Mouse (Mus musculus) embryonic stem cell, embryonic (primary cell): Measurements from ENCODE around the gene Pramef8.

Experiments
- CTCF ChIA-PET, 4 experiments: fragments of 300-600 bp in 2 of 4; fragments of 350-600 bp in 2 of 4; sonication (Branson Sonifier 250); formaldehyde crosslinking; loops; one replicate each; lab custom pipeline; 2022; ENCODE audit warnings: inconsistent platforms in 2 of 4; lab: Charles Lee
- POLR2A ChIA-PET, 4 experiments: fragments of 300-600 bp in 2 of 4; fragments of 350-600 bp in 2 of 4; sonication (Branson Sonifier 250); formaldehyde crosslinking; loops; one replicate each; lab custom pipeline; 2022; ENCODE audit warnings: antibody characterized with exemption in 4 of 4, inconsistent platforms in 1 of 4; lab: Charles Lee

Gene Pramef8

GRCm38 (mm10) chr4:143412219-143413092, at the start of gene Pramef8:
Gene Pramef8 (plus strand): TSS chr4:143412426.
- ChIA-PET POLR2A (interaction anchor here (0.6 to 1.4 kb wide), 11 partner anchors 15 to 900 kb away, joined by 3 to 4 read pairs (median 3); partner anchors contain the start of gene Lrrc38 (in 1 of the 4)), CTCF (no interaction called here)

GRCm38 (mm10) chr4:143366415-143367041, 45.7 kb upstream of the Pramef8 start:
- CTCF ChIA-PET = no interaction called here
- POLR2A ChIA-PET = interaction anchor here in 1 of 4 experiments (0.6 kb wide), 1 partner anchor 78 kb away, joined by 3 read pairs; no protein-coding TSS in a partner anchor

- POLR2A ChIA-PET = interaction anchor here in 2 of 4 experiments (0.8 to 2.1 kb wide), 5 partner anchors 20 to 68 kb away, joined by 3 to 7 read pairs (median 6); no protein-coding TSS in a partner anchor
- CTCF ChIA-PET = interaction anchor here in 3 of 4 experiments (0.6 to 3.1 kb wide), 17 partner anchors 10 to 352 kb away, joined by 3 to 18 read pairs (median 5); no protein-coding TSS in a partner anchor
Measured at GRCm38 (mm10) chr4:143379480-143379879, 32.7 kb upstream of the Pramef8 start.

GRCm38 (mm10) chr4:143379931-143380715, 32.1 kb upstream of the Pramef8 start:
- CTCF ChIA-PET = interaction anchor here (0.5 to 3.1 kb wide), 54 partner anchors 8 to 1993 kb away, joined by 3 to 18 read pairs (median 5); partner anchors contain the start of genes Lrrc38 (in 1 of the 4) and Pramel1 (in 1 of the 4)
- POLR2A ChIA-PET = interaction anchor here in 3 of 4 experiments (0.6 to 2.1 kb wide), 10 partner anchors 20 to 564 kb away, joined by 3 to 19 read pairs (median 4); no protein-coding TSS in a partner anchor

- CTCF ChIA-PET = interaction anchor here (0.6 to 3.1 kb wide), 56 partner anchors 8 to 1993 kb away, joined by 3 to 18 read pairs (median 5); partner anchors contain the start of genes Lrrc38 (in 1 of the 4) and Pramel1 (in 1 of the 4)
Measured at GRCm38 (mm10) chr4:143380716-143381004, 31.6 kb upstream of the Pramef8 start.

GRCm38 (mm10) chr4:143382163-143382562, 30.1 kb upstream of the Pramef8 start:
- POLR2A ChIA-PET = no interaction called here

More at GRCm38 (mm10) chr4:143380716-143381004, 31.6 kb upstream of the Pramef8 start:
- POLR2A ChIA-PET = interaction anchor here in 3 of 4 experiments (0.6 to 2.1 kb wide), 9 partner anchors 52 to 564 kb away, joined by 3 to 19 read pairs (median 4); no protein-coding TSS in a partner anchor

GRCm38 (mm10) chr4:143383646-143384045, 28.6 kb upstream of the Pramef8 start:
- CTCF ChIA-PET = interaction anchor here in 2 of 4 experiments (0.6 to 1.2 kb wide), 3 partner anchors 14 to 121 kb away, joined by 3 to 8 read pairs (median 3); no protein-coding TSS in a partner anchor
- POLR2A ChIA-PET = interaction anchor here in 1 of 4 experiments (0.8 kb wide), 1 partner anchor 56 kb away, joined by 3 read pairs; no protein-coding TSS in a partner anchor

More at GRCm38 (mm10) chr4:143382163-143382562, 30.1 kb upstream of the Pramef8 start:
- CTCF ChIA-PET = interaction anchor here in 2 of 4 experiments (0.7 to 3.1 kb wide), 2 partner anchors 58 to 102 kb away, joined by 6 to 16 read pairs; no protein-coding TSS in a partner anchor

GRCm38 (mm10) chr4:143388955-143389702, 23.1 kb upstream of the Pramef8 start:
- ChIA-PET POLR2A (interaction anchor here in 1 of 4 experiments (1.1 to 1.4 kb wide), 2 partner anchors 14 to 88 kb away, joined by 3 read pairs; no protein-coding TSS in a partner anchor), CTCF (interaction anchor here in 2 of 4 experiments (1.0 to 1.2 kb wide), 2 partner anchors 9 kb away, joined by 4 read pairs; no protein-coding TSS in a partner anchor)

- ChIA-PET CTCF (interaction anchor here in 1 of 4 experiments (1.0 kb wide), 1 partner anchor 14 kb away, joined by 3 read pairs; no protein-coding TSS in a partner anchor), POLR2A (interaction anchor here in 3 of 4 experiments (0.6 to 0.7 kb wide), 4 partner anchors 17 to 1502 kb away, joined by 3 to 6 read pairs (median 3); no protein-coding TSS in a partner anchor)
Measured at GRCm38 (mm10) chr4:143394181-143394580, 18.0 kb upstream of the Pramef8 start, which contains the start of gene Pramel1. Gene Pramel1 (plus strand): TSS chr4:143394428.

GRCm38 (mm10) chr4:143411566-143412218, 534 bp upstream of the Pramef8 start:
- CTCF ChIA-PET = interaction anchor here in 1 of 4 experiments (1.4 kb wide), 1 partner anchor 384 kb away, joined by 4 read pairs; no protein-coding TSS in a partner anchor
- POLR2A ChIA-PET = interaction anchor here in 3 of 4 experiments (0.5 to 1.4 kb wide), 12 partner anchors 10 to 422 kb away, joined by 3 to 5 read pairs (median 3); partner anchors contain the start of genes Lrrc38 (in 1 of the 3) and Pramel1 (in 1 of the 3)

- CTCF ChIA-PET = interaction anchor here in 1 of 4 experiments (0.7 kb wide), 1 partner anchor 54 kb away, joined by 4 read pairs; no protein-coding TSS in a partner anchor
Measured at GRCm38 (mm10) chr4:143413621-143414020, 1.4 kb downstream of the Pramef8 start.

GRCm38 (mm10) chr4:143414121-143414520, 1.9 kb downstream of the Pramef8 start:
- CTCF ChIA-PET = interaction anchor here in 1 of 4 experiments (0.7 kb wide), 1 partner anchor 55 kb away, joined by 4 read pairs; no protein-coding TSS in a partner anchor
- POLR2A ChIA-PET = interaction anchor here in 3 of 4 experiments (0.5 to 1.4 kb wide), 7 partner anchors 9 to 354 kb away, joined by 3 read pairs; no protein-coding TSS in a partner anchor

More at GRCm38 (mm10) chr4:143413621-143414020, 1.4 kb downstream of the Pramef8 start:
- POLR2A ChIA-PET = interaction anchor here (0.5 to 1.4 kb wide), 9 partner anchors 8 to 899 kb away, joined by 3 to 5 read pairs (median 3); no protein-coding TSS in a partner anchor

GRCm38 (mm10) chr4:143426770-143427169, 14.5 kb downstream of the Pramef8 start:
- CTCF ChIA-PET = interaction anchor here in 2 of 4 experiments (0.7 to 1.1 kb wide), 2 partner anchors 399 to 784 kb away, joined by 3 read pairs; no protein-coding TSS in a partner anchor

GRCm38 (mm10) chr4:143450224-143450623, 38.0 kb downstream of the Pramef8 start, which contains the start of gene Oog4:
Gene Oog4 (minus strand): TSS chr4:143450324.
- POLR2A ChIA-PET = no interaction called here
- CTCF ChIA-PET = interaction anchor here in 1 of 4 experiments (0.5 kb wide), 1 partner anchor 154 kb away, joined by 3 read pairs; no protein-coding TSS in a partner anchor

More at GRCm38 (mm10) chr4:143426770-143427169, 14.5 kb downstream of the Pramef8 start:
- POLR2A ChIA-PET = interaction anchor here in 2 of 4 experiments (0.6 to 0.8 kb wide), 2 partner anchors 15 to 722 kb away, joined by 3 read pairs; partner anchors contain the start of gene Pramef8 (in 1 of the 2)
